Mouse (Mus musculus): Measurements from ENCODE around the gene Krtap13. TPM values are rescaled to one million over a fixed set of nuclear protein-coding genes. Genes with fewer than 3 reads are reported as not detected.

Gene Krtap13
- polyA plus RNA-seq, 2 experiments: not detected

DNA sequence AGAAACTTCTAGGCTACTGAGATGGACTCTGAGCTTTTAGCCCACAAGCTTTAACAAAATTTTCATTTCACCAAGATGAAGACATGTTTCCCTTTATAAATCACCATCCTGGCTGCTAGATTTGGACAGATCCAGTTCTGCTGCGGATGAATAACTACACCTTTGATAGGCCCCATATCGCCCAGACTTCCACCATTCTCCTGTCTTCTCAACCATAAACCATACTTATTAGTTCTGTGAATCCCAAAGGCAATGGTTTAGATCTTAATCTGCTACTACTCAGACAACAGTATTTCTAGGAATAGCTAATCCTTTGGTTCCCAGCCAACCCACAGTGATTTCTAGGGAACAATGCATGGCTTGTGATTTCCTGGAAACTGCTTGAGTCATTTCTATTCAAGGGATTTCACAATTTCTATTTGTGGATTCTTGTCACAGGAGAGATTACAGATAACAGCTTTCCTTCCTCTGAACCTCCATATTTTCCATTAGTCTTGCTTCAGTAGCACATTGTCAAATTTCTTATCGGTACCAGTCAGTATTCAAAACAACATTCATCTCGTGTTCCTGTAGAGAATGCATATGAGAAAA is 6.6 kb downstream of the Krtap13 start:
- H3K9ac ChIP-seq (ENCODE audit: low read depth, low read length, severe bottlenecking): no peak overlapping the region
- no peaks in the 10 kb centered on the region for H3K36me3 ChIP-seq (ENCODE audit: control insufficient read depth, insufficient read depth, low read length)
- H3K27me3 ChIP-seq (ENCODE audit: control insufficient read depth, insufficient read depth, low read length): no peaks in the 10 kb centered on the region
- no peaks in the 10 kb centered on the region for H3K4me1 ChIP-seq (ENCODE audit: control insufficient read depth, insufficient read depth, low read length)
- H3K9me3 ChIP-seq (ENCODE audit: control insufficient read depth, low read length): no peaks in the 10 kb centered on the region
- no peak overlapping the region for H3K4me2 ChIP-seq (replicated peaks; ENCODE audit: low read depth, low read length, severe bottlenecking)
- TF ChIP-seq POLR2A (IDR thresholded peaks at IDR 0.05; ENCODE audit: borderline replicate concordance, extremely low read depth, insufficient read depth, insufficient read length): no peak
- 84% methylated on average over 4 of the region's 4 CpGs for WGBS
- ATAC-seq (ENCODE audit: low FRiP score, low read depth): no peak
- no peak for DNase-seq (ENCODE audit: low spot score)
- H3K27ac ChIP-seq (replicated peaks; ENCODE audit: low read depth, low read length): no peak overlapping the region
- H3K4me3 ChIP-seq (replicated peaks; ENCODE audit: low read length): no peak overlapping the region

DNA sequence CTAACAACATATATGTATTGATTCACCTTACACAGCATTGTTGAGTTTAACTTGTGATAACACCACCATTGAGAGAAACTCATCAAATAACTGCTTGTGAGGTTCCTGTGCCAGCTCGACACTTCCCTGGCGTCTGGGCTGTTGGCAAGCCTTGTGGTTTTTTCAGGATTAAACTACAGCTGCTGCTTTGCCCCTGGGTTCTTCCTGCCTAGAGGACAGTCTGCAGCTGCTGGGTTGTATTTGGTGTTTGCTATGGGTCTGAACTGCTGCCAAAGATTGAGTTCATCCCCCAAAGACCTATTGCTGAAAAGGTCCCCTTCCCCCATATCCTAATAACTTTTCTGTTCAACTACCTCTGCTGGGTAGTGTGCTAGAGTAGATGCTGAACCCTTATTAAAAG is 16.0 kb downstream of the Krtap13 start:
- H3K36me3 ChIP-seq (ENCODE audit: control insufficient read depth, insufficient read depth, low read length): no peaks in the 10 kb centered on the region
- no peak overlapping the region for H3K9ac ChIP-seq (ENCODE audit: low read depth, low read length, severe bottlenecking)
- no peak overlapping the region for H3K27ac ChIP-seq (replicated peaks; ENCODE audit: low read depth, low read length)
- H3K27me3 ChIP-seq (ENCODE audit: control insufficient read depth, insufficient read depth, low read length): no peaks in the 10 kb centered on the region
- DNase-seq (ENCODE audit: low spot score): peak; percentile 54
- no peaks in the 10 kb centered on the region for H3K9me3 ChIP-seq (ENCODE audit: control insufficient read depth, low read length)
- no peak for TF ChIP-seq POLR2A (IDR thresholded peaks at IDR 0.05; ENCODE audit: borderline replicate concordance, extremely low read depth, insufficient read depth, insufficient read length)
- no peak overlapping the region for H3K4me2 ChIP-seq (replicated peaks; ENCODE audit: low read depth, low read length, severe bottlenecking)
- H3K4me1 ChIP-seq (ENCODE audit: control insufficient read depth, insufficient read depth, low read length): no peaks in the 10 kb centered on the region
- 34% methylated on average over 2 of the region's 2 CpGs for WGBS
- no peak overlapping the region for H3K4me3 ChIP-seq (replicated peaks; ENCODE audit: low read length)
- ATAC-seq (ENCODE audit: low FRiP score, low read depth): peak; percentile 62

DNA sequence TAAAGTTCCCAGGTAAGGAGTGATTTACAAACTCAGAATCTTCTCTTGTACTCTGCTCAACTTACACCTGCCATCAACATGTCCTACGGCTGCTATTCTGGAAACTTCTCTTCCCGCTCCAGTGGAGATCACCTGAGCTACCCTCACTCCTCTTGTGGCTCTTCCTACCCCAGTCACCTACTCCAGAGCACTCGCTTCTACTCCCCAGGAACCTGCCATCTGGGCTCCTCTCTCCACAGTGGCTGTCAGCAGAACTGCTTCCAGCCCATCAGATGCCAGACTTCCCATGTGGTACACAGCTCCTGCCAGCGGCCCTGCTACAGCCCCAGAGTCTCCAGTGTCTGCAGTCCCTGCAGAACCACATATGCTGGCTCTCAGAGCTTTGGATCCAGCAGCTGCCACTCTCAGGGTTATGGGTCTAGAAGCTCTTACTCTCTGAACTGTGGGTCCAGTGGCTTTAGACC is 22.6 kb downstream of the Krtap13 start, which contains the start of gene Krtap13-1:
Gene Krtap13-1, plus strand, starts transcription at position 51 of the 464 bp plus-strand sequence.
- Histone ChIP-seq H3K4me2 (replicated peaks; ENCODE audit: low read depth, low read length, severe bottlenecking) (no peak within 1 kb of the TSS), H3K9ac (ENCODE audit: low read depth, low read length, severe bottlenecking) (no peak within 1 kb of the TSS), H3K4me1 (ENCODE audit: control insufficient read depth, insufficient read depth, low read length) (no peaks in the 10 kb centered on the region), H3K27me3 (ENCODE audit: control insufficient read depth, insufficient read depth, low read length) (no peaks in the 10 kb centered on the region), H3K4me3 (replicated peaks; ENCODE audit: low read length) (no peak within 1 kb of the TSS), H3K27ac (replicated peaks; ENCODE audit: low read depth, low read length) (no peak within 1 kb of the TSS), H3K9me3 (ENCODE audit: control insufficient read depth, low read length) (no peaks in the 10 kb centered on the region), H3K36me3 (ENCODE audit: control insufficient read depth, insufficient read depth, low read length) (no peaks in the 10 kb centered on the region)
- no peak for TF ChIP-seq POLR2A (IDR thresholded peaks at IDR 0.05; ENCODE audit: borderline replicate concordance, extremely low read depth, insufficient read depth, insufficient read length)
- DNase-seq (ENCODE audit: low spot score) (no peak), ATAC-seq (ENCODE audit: low FRiP score, low read depth) (no peak)
- 75% methylated on average over 4 of the region's 4 CpGs for WGBS

DNA sequence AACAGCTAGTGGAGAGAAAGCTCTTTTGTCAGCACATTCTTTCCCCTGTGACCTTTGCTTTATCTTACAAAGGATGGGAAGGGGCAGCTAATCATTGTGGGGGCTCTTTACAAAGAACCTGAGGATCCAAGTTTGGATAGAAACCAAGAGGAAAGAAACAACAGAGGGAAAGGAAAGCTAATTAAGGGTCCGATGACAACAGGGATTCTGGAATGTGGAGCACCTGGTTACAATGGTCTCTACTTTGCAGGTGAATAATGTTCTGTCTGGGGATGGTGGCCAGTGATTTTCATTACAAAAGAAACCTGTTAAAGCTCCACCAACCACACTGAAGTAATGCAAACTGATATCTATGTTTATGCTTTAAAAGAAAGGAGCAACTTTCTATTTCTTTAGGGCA is 31.4 kb downstream of the Krtap13 start:
- 47% methylated on average over 1 of the region's 1 CpGs for WGBS
- no peaks in the 10 kb centered on the region for H3K4me1 ChIP-seq (ENCODE audit: control insufficient read depth, insufficient read depth, low read length)
- H3K4me2 ChIP-seq (replicated peaks; ENCODE audit: low read depth, low read length, severe bottlenecking): no peak overlapping the region
- H3K27ac ChIP-seq (replicated peaks; ENCODE audit: low read depth, low read length): no peak overlapping the region
- ATAC-seq (ENCODE audit: low FRiP score, low read depth) (no peak), DNase-seq (ENCODE audit: low spot score) (no peak)
- H3K4me3 ChIP-seq (replicated peaks; ENCODE audit: low read length): no peak overlapping the region
- H3K27me3 ChIP-seq (ENCODE audit: control insufficient read depth, insufficient read depth, low read length): no peaks in the 10 kb centered on the region
- H3K9me3 ChIP-seq (ENCODE audit: control insufficient read depth, low read length): no peaks in the 10 kb centered on the region
- no peak overlapping the region for H3K9ac ChIP-seq (ENCODE audit: low read depth, low read length, severe bottlenecking)
- no peaks in the 10 kb centered on the region for H3K36me3 ChIP-seq (ENCODE audit: control insufficient read depth, insufficient read depth, low read length)
- no peak for TF ChIP-seq POLR2A (IDR thresholded peaks at IDR 0.05; ENCODE audit: borderline replicate concordance, extremely low read depth, insufficient read depth, insufficient read length)

DNA sequence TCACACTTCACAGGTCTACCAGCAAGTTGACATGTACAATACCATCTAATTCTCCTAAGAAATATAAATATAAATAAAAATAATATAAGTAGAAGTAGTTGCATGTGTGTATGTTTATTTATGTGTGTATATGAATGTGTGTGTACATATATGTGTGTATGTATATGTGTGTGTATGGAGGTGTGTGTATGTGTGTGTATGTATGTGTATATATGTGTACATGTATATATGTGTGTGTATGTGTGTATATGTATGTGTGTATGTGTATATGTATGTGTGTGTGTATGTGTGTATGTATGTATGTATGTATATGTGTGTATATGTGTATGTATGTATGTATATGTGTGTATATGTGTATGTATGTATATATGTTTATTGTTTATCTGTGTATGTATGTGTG is 34.9 kb downstream of the Krtap13 start:
- H3K4me1 ChIP-seq (ENCODE audit: control insufficient read depth, insufficient read depth, low read length): no peaks in the 10 kb centered on the region
- no peak overlapping the region for H3K4me3 ChIP-seq (replicated peaks; ENCODE audit: low read length)
- no peak for ATAC-seq (ENCODE audit: low FRiP score, low read depth)
- TF ChIP-seq POLR2A (IDR thresholded peaks at IDR 0.05; ENCODE audit: borderline replicate concordance, extremely low read depth, insufficient read depth, insufficient read length): no peak
- H3K4me2 ChIP-seq (replicated peaks; ENCODE audit: low read depth, low read length, severe bottlenecking): no peak overlapping the region
- H3K27me3 ChIP-seq (ENCODE audit: control insufficient read depth, insufficient read depth, low read length): no peaks in the 10 kb centered on the region
- no peak overlapping the region for H3K27ac ChIP-seq (replicated peaks; ENCODE audit: low read depth, low read length)
- H3K36me3 ChIP-seq (ENCODE audit: control insufficient read depth, insufficient read depth, low read length): no peaks in the 10 kb centered on the region
- no peak overlapping the region for H3K9ac ChIP-seq (ENCODE audit: low read depth, low read length, severe bottlenecking)
- H3K9me3 ChIP-seq (ENCODE audit: control insufficient read depth, low read length): no peaks in the 10 kb centered on the region
- no peak for DNase-seq (ENCODE audit: low spot score)
